Mouse (Mus musculus) ES-Bruce4 (cell line): ENCODE measurements around the gene Btbd6. TPM values are rescaled to one million over a fixed set of nuclear protein-coding genes. Genes with fewer than 3 reads are reported as not detected.

Experiments used
- H3K27ac ChIP-seq: 2 replicates; pipeline ENCODE4 v1.5.1; 2012; ENCODE audit warnings: low read length, inconsistent platforms; ENCODE audit not compliant: insufficient read depth
- H3K27me3 ChIP-seq: 2 replicates; pipeline ENCODE4 v1.6.1; 2012; ENCODE audit warnings: mild to moderate bottlenecking, low read length, inconsistent platforms; ENCODE audit not compliant: control insufficient read depth, poor library complexity, insufficient read depth, severe bottlenecking
- H3K36me3 ChIP-seq: 2 replicates; pipeline ENCODE4 v1.6.1; 2012; ENCODE audit warnings: inconsistent platforms, mild to moderate bottlenecking, low read length, moderate library complexity; ENCODE audit not compliant: control insufficient read depth, poor library complexity, insufficient read depth, severe bottlenecking
- H3K4me1 ChIP-seq: one replicate; pipeline ENCODE4 v1.8.1; 2011; ENCODE audit warnings: low read length; ENCODE audit not compliant: control insufficient read depth, insufficient read depth
- H3K4me3 ChIP-seq: 2 replicates; pipeline ENCODE4 v1.5.1; 2011; ENCODE audit warnings: low read depth, mild to moderate bottlenecking, low read length
- H3K9ac ChIP-seq: 2 replicates; pipeline ENCODE4 v1.6.1; 2012; ENCODE audit warnings: low read depth, mild to moderate bottlenecking, inconsistent platforms; ENCODE audit not compliant: poor library complexity, severe bottlenecking
- H3K9me3 ChIP-seq: replicated peaks from 2 replicates; pipeline ENCODE4 v1.6.1; 2012; ENCODE audit warnings: mild to moderate bottlenecking, low read length, inconsistent platforms; ENCODE audit not compliant: control insufficient read depth, poor library complexity, insufficient read depth, severe bottlenecking
- CTCF ChIP-seq: IDR thresholded peaks from one replicate; pipeline ENCODE4 v1.8.1; 2011; ENCODE audit warnings: low read depth, low read length
- EP300 ChIP-seq: IDR thresholded peaks from 2 replicates; pipeline ENCODE4 v1.6.1; 2011; ENCODE audit warnings: low read depth, low read length; ENCODE audit not compliant: insufficient read depth
- POLR2A ChIP-seq: IDR thresholded peaks from one replicate; pipeline ENCODE4 v1.8.1; 2011; ENCODE audit warnings: low read length; ENCODE audit not compliant: insufficient read depth
- polyA plus RNA-seq: library from polyadenylated mRNA; stranded (reverse); fragments of >200 nt; gene quantifications from 2 replicates; pipeline ENCODE4 v1.2.4, GENCODE M21; 2011; ENCODE audit warnings: low read depth; ENCODE audit not compliant: missing spikeins, insufficient read depth, insufficient read length

Btbd6 gene
- polyA plus RNA-seq, 1 experiment = 11.0 TPM

GRCm38 (mm10) chr12:112941776-112942713 lies 34.2 kb upstream of the Btbd6 start, which contains the start of gene Nudt14:
Nudt14 (minus strand) TSS chr12:112942124.
- peak within 1 kb of the TSS; percentile 94 for H3K4me3 ChIP-seq
- no peaks in the 10 kb centered on the region for H3K9me3 ChIP-seq
- TF ChIP-seq EP300 = no peak
- no peak for TF ChIP-seq CTCF
- TF ChIP-seq POLR2A = peak; percentile 60
- H3K36me3 ChIP-seq = no peaks in the 10 kb centered on the region
- no peaks in the 10 kb centered on the region for H3K4me1 ChIP-seq
- no peak within 1 kb of the TSS for H3K27ac ChIP-seq
- no peaks in the 10 kb centered on the region for H3K27me3 ChIP-seq
- H3K9ac ChIP-seq = peak within 1 kb of the TSS; percentile 88

GRCm38 (mm10) chr12:112943669-112944068 lies 32.6 kb upstream of the Btbd6 start:
- Histone ChIP-seq H3K4me1 (peaks cover 2% of the 10 kb centered on the region), H3K27ac (no peak overlapping the region), H3K4me3 (no peak overlapping the region), H3K9ac (no peak overlapping the region), H3K9me3 (no peaks in the 10 kb centered on the region), H3K36me3 (no peaks in the 10 kb centered on the region), H3K27me3 (no peaks in the 10 kb centered on the region)
- TF ChIP-seq POLR2A (no peak), CTCF (no peak), EP300 (no peak)

DNA sequence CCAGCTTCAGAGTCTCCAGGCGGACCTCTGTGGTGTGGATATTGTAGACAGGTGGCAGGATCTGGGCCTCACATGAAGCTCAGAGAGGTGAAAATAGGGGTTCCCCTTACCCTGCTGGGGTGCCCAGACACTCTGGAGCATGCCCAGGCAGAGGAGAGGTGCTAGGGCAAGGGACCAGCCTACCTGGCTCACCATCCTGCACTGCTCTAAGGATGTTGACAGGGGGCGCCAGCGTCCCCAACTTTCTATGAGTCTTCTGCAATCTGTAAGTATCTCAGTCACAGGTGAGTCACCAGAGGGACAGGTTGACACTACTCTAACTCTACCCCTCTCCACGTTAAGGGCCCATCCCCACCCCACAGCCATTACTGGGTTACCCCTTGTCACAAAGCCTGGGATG lies 29.0 kb upstream of the Btbd6 start:
- Histone ChIP-seq H3K27me3 (no peaks in the 10 kb centered on the region), H3K27ac (peak overlapping the region; percentile 4; the same call in 1 of the 2 replicates), H3K4me1 (peaks cover 2% of the 10 kb centered on the region)

DNA sequence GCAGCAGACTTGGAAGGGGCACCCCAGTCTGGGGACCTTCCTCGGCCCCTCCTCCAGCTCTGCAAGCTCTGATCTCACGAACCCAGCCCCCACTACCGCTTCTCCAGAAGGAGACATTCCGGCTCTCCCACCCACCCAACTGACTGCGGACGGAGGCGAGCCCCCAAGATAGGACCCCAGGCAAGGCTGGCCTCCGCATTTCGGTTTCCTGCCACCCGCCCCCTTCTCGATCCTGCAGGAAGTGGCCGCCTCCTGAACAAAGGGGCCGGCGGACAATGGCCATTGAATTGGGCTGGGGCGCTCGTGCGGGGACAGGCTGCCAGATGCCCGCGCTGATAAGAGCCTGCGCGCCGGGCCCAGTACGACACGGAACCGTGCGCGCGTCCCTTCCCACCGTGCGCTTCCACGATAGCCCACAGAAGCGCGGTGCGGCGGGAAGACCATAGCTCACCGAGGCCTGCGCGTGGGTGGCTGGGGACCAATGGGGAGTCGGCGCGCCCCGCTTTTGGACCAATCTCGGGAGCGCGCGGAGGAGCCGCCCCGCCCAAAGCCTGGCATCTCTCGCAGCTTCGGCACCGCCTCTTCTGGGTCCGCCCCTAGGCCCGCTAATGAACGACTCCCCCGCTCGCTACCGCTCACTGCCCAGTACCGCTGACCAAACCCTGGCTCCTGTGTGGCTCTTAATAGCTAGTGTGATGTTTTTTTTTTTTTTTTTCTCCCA lies 26.1 kb upstream of the Btbd6 start:
- Histone ChIP-seq H3K4me1 (peaks cover 2% of the 10 kb centered on the region), H3K27ac (no peak overlapping the region), H3K36me3 (no peaks in the 10 kb centered on the region), H3K4me3 (peak overlapping the region; percentile 81), H3K9me3 (no peaks in the 10 kb centered on the region), H3K9ac (peak overlapping the region; percentile 77), H3K27me3 (no peaks in the 10 kb centered on the region)
- TF ChIP-seq EP300 (no peak), CTCF (no peak), POLR2A (no peak)

More for the DNA sequence above, 29.0 kb upstream of the Btbd6 start:
- Histone ChIP-seq H3K36me3 (no peaks in the 10 kb centered on the region), H3K9me3 (no peaks in the 10 kb centered on the region), H3K4me3 (no peak overlapping the region), H3K9ac (no peak overlapping the region)
- TF ChIP-seq POLR2A = no peak
- peak; percentile 69 for TF ChIP-seq CTCF
- no peak for TF ChIP-seq EP300

DNA sequence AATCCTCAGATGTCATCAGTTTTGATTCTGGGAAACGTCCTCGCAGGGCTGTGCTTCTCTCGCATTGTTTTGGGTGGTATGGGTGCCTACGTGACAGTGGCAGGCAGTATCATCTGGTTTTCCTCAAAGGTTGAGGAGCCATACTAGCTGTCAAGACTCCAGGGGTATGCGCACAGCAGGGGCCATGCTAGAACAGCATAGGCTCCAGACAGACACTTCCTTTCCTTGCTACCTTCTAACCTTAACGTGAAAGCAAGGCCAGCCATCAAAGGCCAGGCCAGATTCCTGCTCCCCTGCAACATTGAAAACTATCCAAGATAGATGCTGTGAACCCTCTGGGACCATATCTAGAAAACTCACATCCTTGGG lies 25.5 kb upstream of the Btbd6 start:
- Histone ChIP-seq H3K9ac (no peak overlapping the region), H3K4me1 (peaks cover 2% of the 10 kb centered on the region), H3K4me3 (peak overlapping the region; percentile 4; the same call in 1 of the 2 replicates), H3K9me3 (no peaks in the 10 kb centered on the region), H3K36me3 (no peaks in the 10 kb centered on the region), H3K27me3 (no peaks in the 10 kb centered on the region), H3K27ac (no peak overlapping the region)
- TF ChIP-seq CTCF = no peak
- TF ChIP-seq POLR2A = no peak
- TF ChIP-seq EP300 = no peak
